Mouse (Mus musculus) right cerebral cortex, adult 2 months (tissue): ENCODE data around the gene Orai1.
A peak's percentile ranks its signal among the peaks of the same experiment; 100 is the strongest.

ENCODE experiments used
- DNase-seq, 2 experiments: peaks; one replicate each; pipeline ENCODE4 v3.0.0; 2021 to 2022; ENCODE audit warnings: low spot score in 2 of 2

The Orai1 gene

DNA sequence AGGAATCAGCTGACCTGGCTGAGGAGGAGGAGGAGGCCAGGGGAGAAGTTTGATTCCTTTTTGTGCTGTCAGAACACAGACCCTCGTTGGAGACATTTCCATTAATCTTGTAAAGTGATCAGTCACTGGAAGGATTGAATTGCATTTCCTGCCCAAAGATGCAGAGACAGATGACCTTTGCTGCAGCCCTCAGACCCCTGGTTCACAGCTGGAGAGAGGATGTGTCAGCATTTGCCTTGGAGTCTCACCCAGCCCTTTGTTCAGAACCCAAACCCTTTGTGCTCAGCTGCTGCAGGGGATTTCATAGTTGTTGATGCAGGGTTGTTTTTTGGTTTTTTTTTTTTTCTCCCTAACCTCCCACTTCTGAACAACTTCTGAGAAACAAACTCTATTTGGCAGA, 20.0 kb upstream of the Orai1 start:
- DNase-seq: no peak

DNA sequence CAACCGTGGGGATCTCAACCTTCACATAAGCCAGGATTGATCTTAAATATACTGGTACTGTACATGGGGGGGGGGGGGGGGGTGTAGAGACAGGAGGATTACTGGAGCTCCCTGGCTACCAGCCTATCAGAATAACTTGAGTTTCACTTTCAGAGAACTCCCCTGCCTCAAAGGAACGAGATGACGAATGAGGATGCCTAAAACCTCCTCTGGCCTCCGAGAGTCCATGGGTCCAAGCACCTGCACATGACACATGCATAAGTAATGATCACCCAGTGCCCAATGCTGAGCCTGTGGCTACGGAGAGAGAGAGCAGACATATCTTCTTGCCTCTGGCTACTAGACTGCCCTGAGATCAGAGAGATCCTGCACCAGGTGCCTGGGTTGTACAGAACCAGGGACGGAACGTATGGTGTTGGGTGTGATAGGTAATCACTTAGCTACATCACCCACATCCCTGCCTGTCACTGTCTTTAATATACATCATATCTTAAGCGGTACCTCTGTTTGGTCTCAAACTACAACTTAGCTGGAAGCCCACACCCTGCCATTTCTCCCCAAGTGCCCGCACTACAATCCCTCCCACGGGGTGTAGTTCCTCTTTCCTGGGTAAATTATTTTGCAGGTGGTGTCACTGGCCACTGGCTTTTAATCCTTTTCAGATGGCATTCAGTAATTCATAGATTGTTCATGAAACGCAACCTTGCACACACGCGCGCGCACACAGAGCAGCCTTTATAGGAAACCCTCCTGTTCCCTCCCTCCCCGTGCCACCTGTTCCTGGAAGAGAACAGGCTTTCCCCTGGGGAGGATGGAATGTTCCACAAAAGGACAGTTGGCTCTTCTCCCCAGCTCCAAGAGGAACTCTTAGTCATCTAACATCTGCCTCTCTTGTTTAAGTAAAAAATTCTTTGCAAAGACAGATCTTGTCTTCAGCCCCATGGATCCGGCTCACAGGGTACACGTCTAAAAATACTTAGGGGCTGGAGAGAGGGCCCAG, 17.4 kb upstream of the Orai1 start:
- DNase-seq: peak; percentile 64 to 69

DNA sequence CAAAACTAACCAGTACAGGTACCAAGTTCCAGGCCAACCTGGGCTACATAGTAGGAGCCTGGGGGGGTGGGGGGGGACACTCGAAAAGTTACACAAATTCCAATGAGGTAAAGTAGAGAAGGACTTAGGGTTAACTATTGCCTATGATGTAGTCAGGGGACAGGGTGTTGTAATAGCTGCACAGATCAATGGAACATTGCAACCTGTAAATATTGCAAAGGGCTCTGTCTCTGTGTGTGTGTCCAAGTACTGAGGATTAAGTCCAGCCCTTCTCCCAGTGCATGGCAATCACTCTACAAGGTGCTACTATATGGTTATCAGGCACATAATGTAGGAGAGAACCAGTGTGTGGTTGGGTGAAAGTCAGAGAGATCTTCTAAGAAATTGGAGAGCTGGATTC, 14.0 kb upstream of the Orai1 start:
- DNase-seq: no peak

- DNase-seq: no peak
Measured at GRCm38 (mm10) chr5:123005716-123006592, 8.9 kb upstream of the Orai1 start.

- DNase-seq: no peak
Measured at GRCm38 (mm10) chr5:123008877-123009493, 5.9 kb upstream of the Orai1 start.

GRCm38 (mm10) chr5:123009873-123010272, 5.0 kb upstream of the Orai1 start:
- DNase-seq: peak; percentile 62 to 63

GRCm38 (mm10) chr5:123010806-123011205, 4.1 kb upstream of the Orai1 start:
- DNase-seq: no peak

- no peak for DNase-seq
Measured at GRCm38 (mm10) chr5:123011705-123012104, 3.2 kb upstream of the Orai1 start.

DNA sequence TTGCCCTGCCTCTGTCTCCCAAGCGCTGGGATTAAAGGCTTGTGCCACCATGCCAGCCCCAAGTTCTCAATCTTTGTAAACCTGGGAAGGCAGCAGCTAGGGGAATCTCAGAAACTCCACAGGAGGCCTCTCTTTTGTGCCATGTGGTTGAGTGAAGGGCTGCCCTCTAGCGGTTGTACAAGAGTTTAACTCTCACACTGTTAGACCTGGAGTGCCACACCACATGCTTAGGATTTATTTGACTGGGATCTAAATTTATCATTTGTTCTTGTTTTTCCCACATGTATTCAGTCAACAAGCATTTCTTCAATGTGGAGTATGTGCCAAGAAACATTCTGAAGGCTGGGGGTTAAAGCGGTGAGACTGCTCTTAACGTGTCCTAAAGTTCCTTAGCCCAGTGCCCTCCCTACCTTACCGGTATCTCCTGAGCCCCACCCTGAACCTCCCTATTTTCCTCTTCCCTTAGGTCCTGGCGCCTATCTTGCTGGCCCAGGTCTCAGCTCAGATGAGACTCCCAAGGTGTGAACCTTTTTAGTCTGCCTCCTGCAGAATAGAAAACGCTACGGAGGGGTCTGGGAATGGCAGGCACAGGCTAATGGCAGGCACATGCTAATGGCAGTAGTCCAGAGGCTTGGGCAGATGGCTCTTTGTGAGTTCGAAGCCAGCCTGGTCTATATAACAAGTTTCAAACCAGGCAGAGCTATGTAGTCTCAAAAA, 1.1 kb upstream of the Orai1 start:
- peak; percentile 66 to 68 for DNase-seq

- DNase-seq: no peak
Measured at GRCm38 (mm10) chr5:123015915-123016314, 1.0 kb downstream of the Orai1 start.

GRCm38 (mm10) chr5:123017504-123017903, 2.6 kb downstream of the Orai1 start:
- DNase-seq: no peak

DNA sequence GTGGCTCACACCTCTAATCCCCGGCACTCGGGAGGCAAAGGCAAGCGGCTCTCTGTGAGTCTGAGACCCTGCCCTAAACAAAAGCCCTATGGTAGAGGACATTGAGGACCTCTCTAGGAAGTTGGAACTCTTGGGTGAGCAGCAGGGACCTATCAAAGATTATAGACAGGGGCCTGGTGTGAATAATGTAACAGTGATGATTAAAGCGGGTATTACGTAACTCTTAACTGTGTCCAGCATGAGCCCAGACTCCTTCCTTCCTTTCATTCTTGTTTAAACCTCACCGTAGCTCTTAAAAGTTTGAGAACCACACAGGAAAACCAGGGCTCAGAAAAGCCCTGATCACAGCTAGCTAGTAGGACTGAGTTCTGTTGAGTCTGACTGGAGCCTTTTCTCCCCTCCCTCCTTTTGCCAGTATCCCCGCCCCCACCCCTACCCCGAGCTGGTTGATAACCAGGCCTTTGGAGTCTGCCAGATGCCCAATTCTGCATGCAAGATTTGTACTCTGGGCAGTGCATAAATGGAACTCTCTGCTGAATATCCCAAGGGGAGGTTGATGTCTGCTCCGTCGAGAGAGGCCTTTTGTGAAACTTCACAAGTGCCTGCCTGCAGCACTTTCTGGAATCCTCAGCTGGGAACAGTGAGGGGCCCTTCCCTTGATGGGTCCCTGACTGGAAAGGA, 4.6 kb downstream of the Orai1 start:
- no peak for DNase-seq

GRCm38 (mm10) chr5:123020426-123020825, 5.6 kb downstream of the Orai1 start:
- DNase-seq: no peak

GRCm38 (mm10) chr5:123021438-123021837, 6.6 kb downstream of the Orai1 start:
- no peak for DNase-seq

- no peak for DNase-seq
Measured at GRCm38 (mm10) chr5:123023049-123023448, 8.2 kb downstream of the Orai1 start.

GRCm38 (mm10) chr5:123024312-123024711, 9.4 kb downstream of the Orai1 start:
- no peak for DNase-seq

DNA sequence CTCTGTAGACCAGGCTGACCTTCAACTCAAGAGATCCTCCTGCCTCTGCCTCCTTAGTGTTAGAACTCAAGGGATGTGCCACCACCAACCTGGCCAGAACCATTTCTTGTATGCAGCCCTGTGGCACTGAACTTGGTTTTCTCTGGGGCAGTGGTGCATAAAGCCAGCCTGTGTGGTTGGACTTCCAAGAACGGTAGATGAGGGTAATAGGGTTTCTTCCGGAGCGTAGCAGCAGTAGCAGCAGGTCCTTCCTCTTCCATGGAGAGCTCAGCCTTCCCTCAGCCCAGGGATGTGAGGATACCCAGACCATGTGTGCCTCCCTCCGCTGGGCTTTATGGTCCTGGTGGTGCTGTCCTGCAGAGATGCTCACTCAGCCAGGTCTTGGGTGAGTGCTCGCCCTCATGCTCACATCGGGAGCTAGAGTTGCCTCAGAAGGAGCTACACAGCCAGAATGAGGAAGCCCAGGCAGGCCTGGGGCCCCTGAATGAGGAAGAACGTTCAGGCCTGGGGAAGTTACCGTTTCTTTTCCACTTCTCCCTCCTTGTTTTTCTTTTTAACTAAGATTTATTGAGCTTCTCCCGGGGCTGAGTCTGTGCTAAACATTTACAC, 10.2 kb downstream of the Orai1 start:
- DNase-seq: no peak

DNA sequence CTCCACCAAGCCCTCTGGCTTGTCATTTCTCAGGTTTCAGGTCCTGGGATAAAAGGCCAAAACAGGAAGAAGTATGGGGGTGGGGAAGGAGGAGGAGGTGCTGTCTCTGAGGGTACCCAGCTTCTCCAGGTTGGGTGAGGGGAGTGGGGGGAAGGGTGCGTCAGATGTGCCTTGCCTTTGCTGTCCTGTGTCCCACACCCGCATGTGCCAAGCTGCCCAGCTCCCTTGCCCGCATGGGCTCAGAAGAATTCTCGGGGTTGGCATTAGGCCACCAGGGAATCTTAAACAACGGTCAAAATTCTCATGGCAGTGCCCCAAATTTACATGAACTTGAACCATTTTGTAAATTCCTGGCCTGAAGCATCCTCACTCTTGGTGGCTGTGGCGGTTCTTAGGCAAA, 11.5 kb downstream of the Orai1 start:
- no peak for DNase-seq

DNA sequence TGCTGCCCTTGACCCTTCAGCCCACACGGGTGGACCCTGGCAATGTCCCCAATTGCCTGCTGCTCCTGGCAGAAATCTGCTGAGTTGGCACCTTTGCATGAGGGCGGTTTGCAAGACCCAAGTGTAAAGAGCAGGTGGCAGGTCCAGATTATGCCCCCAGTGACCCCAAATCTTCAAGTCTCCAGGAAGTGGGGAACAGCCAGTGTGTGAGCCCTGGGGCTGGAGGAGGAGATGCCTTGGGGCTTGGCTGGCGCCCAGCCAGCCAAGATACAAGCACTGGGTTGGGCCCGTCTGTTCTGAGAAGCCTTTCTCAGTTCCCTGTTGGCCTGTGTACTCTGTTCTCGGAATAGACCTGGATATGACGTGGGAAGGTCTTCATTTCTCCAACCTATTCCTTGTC, 12.6 kb downstream of the Orai1 start:
- no peak for DNase-seq

DNA sequence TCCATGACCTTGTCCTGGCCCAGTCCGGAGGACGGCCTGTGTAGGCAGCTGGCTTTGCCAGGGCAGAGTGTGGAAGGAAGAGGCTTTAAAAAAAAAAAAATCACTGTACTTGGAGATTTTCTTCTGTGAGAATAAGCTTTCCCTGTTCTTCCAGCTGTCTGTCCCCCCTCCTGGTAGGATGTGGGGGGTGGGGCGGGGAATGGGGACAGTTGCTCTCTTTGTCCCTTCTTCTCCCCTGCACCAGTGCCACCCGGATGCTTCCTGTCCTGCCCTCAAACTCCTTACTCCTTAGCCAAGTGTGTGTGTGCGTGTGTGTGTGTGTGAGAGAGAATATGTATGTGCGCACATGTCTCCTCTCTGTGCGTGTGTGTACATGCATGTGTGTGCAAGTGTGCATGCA, 14.9 kb downstream of the Orai1 start:
- DNase-seq: no peak
